Mouse (Mus musculus) pancreas, adult 10 weeks (tissue): Measurements from ENCODE around the gene Bcr. TPM values are rescaled to one million over a fixed set of nuclear protein-coding genes. Genes with fewer than 3 reads are reported as not detected.

Experiments used
- polyA plus RNA-seq: library from polyadenylated mRNA; stranded (reverse); fragments of 350-450 nt; fragmentation: Illumina TruSeq; extraction: RNeasy Lipid Tissue Mini Kit (QIAGEN cat#74804); gene quantifications from one replicate; pipeline ENCODE4 v1.2.3, GENCODE M21; 2015; ENCODE audit warnings: low read depth, low replicate concordance; ENCODE audit not compliant: insufficient read depth

Bcr gene
- 9.5 TPM for polyA plus RNA-seq

DNA sequence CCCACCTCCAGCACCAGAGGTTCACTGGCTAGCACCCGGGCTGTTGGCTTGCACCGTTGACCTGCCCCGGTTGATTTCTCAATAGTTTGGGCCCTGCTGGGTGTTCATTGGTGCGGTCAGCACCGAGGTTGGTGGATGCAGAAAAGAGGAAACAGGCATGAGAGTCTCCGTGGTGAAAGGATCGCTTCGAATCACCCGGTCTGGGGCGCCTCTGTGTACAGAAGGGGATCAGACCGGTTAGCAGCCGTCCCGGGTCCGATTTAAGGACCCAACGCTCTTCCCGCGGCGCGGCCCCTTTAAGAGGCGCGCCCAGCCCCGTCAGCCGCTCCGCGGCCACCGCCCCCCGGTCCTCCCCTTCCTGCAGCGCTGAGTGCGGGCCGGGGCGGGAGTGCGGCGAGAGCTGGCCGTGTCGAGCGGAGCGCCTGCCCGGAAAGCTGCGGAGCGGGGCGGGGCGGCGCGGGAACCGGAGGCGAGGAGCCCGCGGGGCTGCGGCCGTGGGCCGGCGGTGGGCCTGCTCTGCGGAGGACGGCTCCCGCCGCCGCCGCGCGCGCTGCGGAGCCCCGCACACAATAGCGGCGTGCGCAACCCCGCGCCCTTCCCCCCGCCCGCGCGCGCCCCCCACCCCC is at the start of gene Bcr:
Gene Bcr (plus strand): TSS at position 376 of the 626 bp plus-strand sequence.

DNA sequence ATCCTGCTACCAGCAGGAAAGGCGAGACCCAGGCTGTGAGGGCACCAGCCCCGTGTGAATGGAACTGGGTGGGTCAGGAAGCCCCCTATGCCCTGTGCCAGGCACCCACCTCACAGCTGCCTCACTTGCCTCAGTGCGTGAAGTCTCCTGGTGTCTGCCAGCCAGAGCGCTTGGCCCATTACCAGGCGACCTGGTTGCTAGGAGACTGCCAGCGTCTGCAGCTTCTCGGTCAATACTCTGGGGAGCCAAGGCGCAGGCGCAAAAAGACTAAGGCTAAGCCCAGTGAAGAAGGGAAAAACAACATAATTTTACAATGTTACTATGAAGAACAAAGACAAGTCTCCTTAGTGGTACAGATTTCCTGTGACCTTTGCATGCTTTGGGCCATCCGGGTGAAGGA is 28.0 kb upstream of the Bcr start, which contains the start of gene Rsph14:
Gene Rsph14 (minus strand): TSS at position 192 of the 400 bp plus-strand sequence.

DNA sequence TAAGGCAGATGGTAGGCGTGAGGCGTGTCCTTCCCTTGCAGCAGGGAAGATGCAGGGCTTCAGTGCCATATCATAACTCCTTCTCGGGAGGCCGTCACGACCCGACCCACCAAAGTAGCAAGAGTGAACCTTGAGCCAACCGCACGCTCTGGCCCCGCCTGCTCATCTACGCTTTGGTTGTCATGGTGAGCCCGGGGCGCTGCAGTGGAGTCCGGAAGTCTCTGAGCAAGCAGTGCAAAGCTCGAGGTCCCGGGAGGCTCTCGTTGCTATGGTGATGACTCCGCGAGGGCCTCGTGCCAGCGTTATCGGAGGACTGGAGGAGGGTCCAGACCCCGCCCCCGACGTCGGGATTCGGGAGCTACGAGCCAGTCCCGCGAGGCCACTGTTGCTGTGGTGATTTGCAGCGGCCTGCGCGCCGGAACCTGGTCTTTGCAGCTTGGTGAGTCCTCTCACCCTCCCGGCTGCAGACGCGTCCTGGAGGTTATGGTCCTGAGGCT is 23.5 kb upstream of the Bcr start, which contains the start of gene Rab36:
Gene Rab36 (plus strand): TSS at position 176 of the 497 bp plus-strand sequence.

GRCm38 (mm10) chr10:75211807-75212645 is 151.6 kb downstream of the Bcr start, which contains the start of gene Specc1l:
Gene Specc1l (plus strand): TSS chr10:75212073.

Other genes starting within 250 kb of the Bcr start
- 1.5 TPM for gene Gnaz, start 93.4 kb upstream of the Bcr start, polyA plus RNA-seq
- gene Rsph14, start 28.0 kb upstream of the Bcr start, polyA plus RNA-seq = not detected
- gene Rab36, start 23.5 kb upstream of the Bcr start, polyA plus RNA-seq = 3.8 TPM
- 8.2 TPM for gene Specc1l, start 151.5 kb downstream of the Bcr start, polyA plus RNA-seq